Mouse (Mus musculus) layer of hippocampus, postnatal 36 days (tissue): ENCODE results near the gene Acvr1b. TPM values are rescaled to one million over a fixed set of nuclear protein-coding genes. Genes with fewer than 3 reads are reported as not detected.
A peak's percentile ranks its signal among the peaks of the same experiment; 100 is the strongest.

ENCODE experiments used
- DNase-seq, 2 experiments: peaks; one replicate each; pipeline ENCODE4 v3.0.0; 2022
- total RNA-seq, 2 experiments: library from RNA; stranded (reverse); gene quantifications; 2 replicates each; pipeline ENCODE4 v1.2.3; 2021

Acvr1b gene
- 10 to 100 TPM; 85.2 to 88.5 TPM for total RNA-seq

- peak; percentile 87 to 88 for DNase-seq
These were observed at the start of gene Acvr1b for GRCm38 (mm10) chr15:101173421-101174211. Gene Acvr1b, plus strand, starts transcription at chr15:101174067.

- no peak for DNase-seq
These were observed 48.3 kb upstream of the Acvr1b start for GRCm38 (mm10) chr15:101125561-101125960.

GRCm38 (mm10) chr15:101126876-101127544, 46.9 kb upstream of the Acvr1b start:
- DNase-seq: no peak

- no peak for DNase-seq
These were observed 45.4 kb upstream of the Acvr1b start, which contains the start of gene Acvrl1 for GRCm38 (mm10) chr15:101128181-101129089. Gene Acvrl1, plus strand, starts transcription at chr15:101128522.

- DNase-seq: no peak
These were observed 44.5 kb upstream of the Acvr1b start for GRCm38 (mm10) chr15:101129412-101129811.

GRCm38 (mm10) chr15:101131498-101131897, 42.4 kb upstream of the Acvr1b start:
- DNase-seq: no peak

- no peak for DNase-seq
These were observed 41.8 kb upstream of the Acvr1b start for GRCm38 (mm10) chr15:101132041-101132440.

- DNase-seq: no peak
These were observed 41.1 kb upstream of the Acvr1b start for GRCm38 (mm10) chr15:101132761-101133160.

GRCm38 (mm10) chr15:101133993-101134704, 39.7 kb upstream of the Acvr1b start:
- no peak for DNase-seq

GRCm38 (mm10) chr15:101135405-101135804, 38.5 kb upstream of the Acvr1b start:
- DNase-seq: no peak

- no peak for DNase-seq
These were observed 36.4 kb upstream of the Acvr1b start for GRCm38 (mm10) chr15:101137455-101137854.

GRCm38 (mm10) chr15:101138675-101139074, 35.2 kb upstream of the Acvr1b start:
- DNase-seq: no peak

- no peak for DNase-seq
These were observed 34.0 kb upstream of the Acvr1b start for GRCm38 (mm10) chr15:101139885-101140284.

- no peak for DNase-seq
These were observed 33.3 kb upstream of the Acvr1b start for GRCm38 (mm10) chr15:101140587-101140986.

- no peak for DNase-seq
These were observed 32.8 kb upstream of the Acvr1b start for GRCm38 (mm10) chr15:101141061-101141541.

GRCm38 (mm10) chr15:101142672-101143071, 31.2 kb upstream of the Acvr1b start:
- no peak for DNase-seq

- peak in 1 of 2 experiments; percentile 35 for DNase-seq
These were observed 30.4 kb upstream of the Acvr1b start for GRCm38 (mm10) chr15:101143494-101143893.

GRCm38 (mm10) chr15:101144176-101144575, 29.7 kb upstream of the Acvr1b start:
- DNase-seq: no peak

GRCm38 (mm10) chr15:101144779-101145178, 29.1 kb upstream of the Acvr1b start:
- no peak for DNase-seq

- DNase-seq: peak; percentile 90
These were observed 28.3 kb upstream of the Acvr1b start for GRCm38 (mm10) chr15:101145424-101146099.
